8 mouse cellular contexts compared by ENCODE assay signal in genomic region chr15:97246911-97247790, GRCm38 (mm10). TPM values are rescaled to one million over a fixed set of nuclear protein-coding genes. Genes with fewer than 3 reads are reported as not detected.
DNase-seq lines count a peak whose midpoint lies in the region; ATAC-seq and TF ChIP-seq lines count a peak whose summit lies in the region.

Pced1b (plus strand) TSS chr15:97247107.
Amigo2 (minus strand) TSS chr15:97247287.

- H3K36me3 ChIP-seq in intestine, embryonic 15.5 days: no peaks in the 10 kb centered on the region
- H3K36me3 ChIP-seq in limb, embryonic 11.5 days (ENCODE audit: control insufficient read depth, insufficient read depth, low read length): no peaks in the 10 kb centered on the region
- no peaks in the 10 kb centered on the region for H3K36me3 ChIP-seq in midbrain, embryonic 11.5 days (ENCODE audit: control insufficient read depth, insufficient read depth, low read length)
- H3K36me3 ChIP-seq in spleen, adult 2 months (ENCODE audit: control insufficient read depth, insufficient read depth, low read length): no peaks in the 10 kb centered on the region

- TF ChIP-seq CTCF in spleen, adult 2 months (IDR thresholded peaks at IDR 0.05; ENCODE audit: extremely low read depth, insufficient read depth, insufficient read length, insufficient replicate concordance): no peak

- TF ChIP-seq POLR2A in spleen, adult 2 months (IDR thresholded peaks at IDR 0.05; ENCODE audit: low read depth, low read length): no peak

- peak within 1 kb of the TSS; percentile 94 for H3K4me2 ChIP-seq in intestine, embryonic 15.5 days (replicated peaks)
- peak within 1 kb of the TSS; percentile 93 for H3K4me2 ChIP-seq in limb, embryonic 11.5 days (ENCODE audit: low read depth, severe bottlenecking)
- peak within 1 kb of the TSS; percentile 59 for H3K4me2 ChIP-seq in midbrain, embryonic 11.5 days

- H3K9me3 ChIP-seq in intestine, embryonic 15.5 days: no peaks in the 10 kb centered on the region
- H3K9me3 ChIP-seq in limb, embryonic 11.5 days (ENCODE audit: control insufficient read depth, low read length): no peaks in the 10 kb centered on the region
- H3K9me3 ChIP-seq in midbrain, embryonic 11.5 days (ENCODE audit: control insufficient read depth, low read length): no peaks in the 10 kb centered on the region

- peak; percentile 92 for ATAC-seq in intestine, embryonic 15.5 days
- ATAC-seq in limb, embryonic 11.5 days (ENCODE audit: insufficient number of reproducible peaks, low FRiP score, low TSS enrichment, low read depth): peak; percentile 93
- peak; percentile 93 for ATAC-seq in midbrain, embryonic 11.5 days (ENCODE audit: low FRiP score)

- peak within 1 kb of the TSS; percentile 85 for H3K9ac ChIP-seq in intestine, embryonic 15.5 days
- H3K9ac ChIP-seq in limb, embryonic 11.5 days (ENCODE audit: low read length): peak within 1 kb of the TSS; percentile 89
- H3K9ac ChIP-seq in midbrain, embryonic 11.5 days (ENCODE audit: low read length): peak within 1 kb of the TSS; percentile 78

- 0% methylated on average over 93 of the region's 125 CpGs for WGBS in intestine, embryonic 15.5 days
- under 1% methylated on average over 77 of the region's 125 CpGs for WGBS in limb, embryonic 11.5 days
- under 1% methylated on average over 113 of the region's 125 CpGs for WGBS in midbrain, embryonic 11.5 days
- 1% methylated on average over 102 of the region's 125 CpGs for WGBS in spleen, adult 2 months

- no peaks in the 10 kb centered on the region for H3K4me1 ChIP-seq in intestine, embryonic 15.5 days (replicated peaks)
- H3K4me1 ChIP-seq in limb, embryonic 11.5 days (ENCODE audit: control insufficient read depth, insufficient read depth, low read length): peaks cover 2% of the 10 kb centered on the region; the same call in 1 of the 2 replicates
- no peaks in the 10 kb centered on the region for H3K4me1 ChIP-seq in midbrain, embryonic 11.5 days (ENCODE audit: control insufficient read depth, insufficient read depth, low read length)
- peaks cover 12% of the 10 kb centered on the region; the same call in 1 of the 2 replicates for H3K4me1 ChIP-seq in spleen, adult 2 months (ENCODE audit: control insufficient read depth, insufficient read depth, insufficient read length)

- peaks cover 11% of the 10 kb centered on the region; the same call in 1 of the 2 replicates for H3K27me3 ChIP-seq in intestine, embryonic 15.5 days (replicated peaks)
- peaks cover 3% of the 10 kb centered on the region; the same call in 1 of the 2 replicates for H3K27me3 ChIP-seq in limb, embryonic 11.5 days (ENCODE audit: control insufficient read depth, insufficient read depth, low read length)
- peaks cover 5% of the 10 kb centered on the region; the same call in 1 of the 2 replicates for H3K27me3 ChIP-seq in midbrain, embryonic 11.5 days (ENCODE audit: control insufficient read depth, insufficient read depth, low read length)
- H3K27me3 ChIP-seq in spleen, adult 2 months (ENCODE audit: control insufficient read depth, insufficient read depth, low read length): peaks cover 3% of the 10 kb centered on the region

- H3K4me3 ChIP-seq in intestine, embryonic 15.5 days (replicated peaks): peak within 1 kb of the TSS; percentile 82
- H3K4me3 ChIP-seq in limb, embryonic 11.5 days (ENCODE audit: low read depth, low read length): peak within 1 kb of the TSS; percentile 74
- H3K4me3 ChIP-seq in midbrain, embryonic 11.5 days (ENCODE audit: low read depth, low read length): peak within 1 kb of the TSS; percentile 75
- peak within 1 kb of the TSS; percentile 73 for H3K4me3 ChIP-seq in spleen, adult 2 months (ENCODE audit: extremely low read depth, insufficient read depth, insufficient read length)

- DNase-seq in T-cell, adult 2 months (ENCODE audit: low spot score): peak; percentile 49
- DNase-seq in embryo, embryonic 10 days (ENCODE audit: low spot score): peak; percentile 62
- DNase-seq in gastrocnemius, postnatal 25 days: peak; percentile 69
- DNase-seq in limb, embryonic 11.5 days (ENCODE audit: low spot score): peak; percentile 63
- DNase-seq in midbrain, embryonic 11.5 days (ENCODE audit: low spot score, missing footprints): peak; percentile 96
- peak in 1 of 2 experiments; percentile 53 for DNase-seq in spleen, adult 2 months (ENCODE audit: low read depth in 1 of 2, low spot score in 2 of 2)
- no peak for DNase-seq in c-Kit-positive CD71-positive TER-119-positive erythroid progenitor cells, embryonic 14.5 days (ENCODE audit: low spot score)

- H3K27ac ChIP-seq in intestine, embryonic 15.5 days: peak within 1 kb of the TSS; percentile 87
- H3K27ac ChIP-seq in limb, embryonic 11.5 days (replicated peaks; ENCODE audit: low read depth, low read length): peak within 1 kb of the TSS; percentile 36; the same call in 1 of the 2 replicates
- peak within 1 kb of the TSS; percentile 48; the same call in 1 of the 2 replicates for H3K27ac ChIP-seq in midbrain, embryonic 11.5 days (ENCODE audit: low read depth, low read length)
- peak within 1 kb of the TSS; percentile 86 for H3K27ac ChIP-seq in spleen, adult 2 months (ENCODE audit: insufficient read depth, low read length)

RNA-seq across cellular contexts. Expression of gene Pced1b, which starts in this region (rescaled TPM):
- 1 to 10 TPM in 1 of 2 experiments, under 1 TPM in 1; 0.87 to 1.2 TPM for total RNA-seq in gastrocnemius, postnatal 25 days (2021)
- polyA plus RNA-seq in intestine, embryonic 15.5 days (2015; fragmentation: Nextera tagmentation; extraction: Ambion mirVana): 3.4 and 4.0 TPM in 2 replicates
- polyA plus RNA-seq in limb, embryonic 11.5 days (2014; fragmentation: Nextera tagmentation; extraction: Ambion mirVana): 4.2 and 7.3 TPM in 2 replicates
- polyA plus RNA-seq in midbrain, embryonic 11.5 days (2014; fragmentation: Nextera tagmentation; extraction: Ambion mirVana): 3.6 and 4.0 TPM in 2 replicates
- 53.8 and 54.4 TPM in 2 replicates for polyA plus RNA-seq in spleen, adult 2 months (2012; rRNA removed)

RNA-seq across cellular contexts. Expression of gene Amigo2, which starts in this region (rescaled TPM):
- total RNA-seq in gastrocnemius, postnatal 25 days (2021): 1 to 10 TPM; 1.5 to 3.2 TPM
- polyA plus RNA-seq in intestine, embryonic 15.5 days (2015; fragmentation: Nextera tagmentation; extraction: Ambion mirVana): 6.8 and 8.3 TPM in 2 replicates
- polyA plus RNA-seq in limb, embryonic 11.5 days (2014; fragmentation: Nextera tagmentation; extraction: Ambion mirVana): 4.0 and 4.4 TPM in 2 replicates
- polyA plus RNA-seq in midbrain, embryonic 11.5 days (2014; fragmentation: Nextera tagmentation; extraction: Ambion mirVana): 5.9 and 6.6 TPM in 2 replicates
- polyA plus RNA-seq in spleen, adult 2 months (2012; rRNA removed): 1.7 and 2.0 TPM in 2 replicates

Comparison
In these comparisons a context has a peak if more than half of its experiments do, and no peak if none do; other contexts are left out.
1. H3K27ac ChIP-seq: peak in every context shown above with its lines; median percentile 87 in intestine, embryonic 15.5 days; 86 in spleen, adult 2 months; 48 in midbrain, embryonic 11.5 days; 36 in limb, embryonic 11.5 days.